Mouse (Mus musculus): ENCODE results near the gene Fam90a1b.
"Not testable (repeated sequence)": the region's sequence is repeated elsewhere in the genome, so short reads cannot be mapped to it uniquely, and the experiment has no call there.

Fam90a1b gene

GRCm38 (mm10) chrX:94366670-94367241 is at the start of gene Fam90a1b, which contains the start of gene Apoo:
Fam90a1b (minus strand) TSS chrX:94366777.
Apoo (plus strand) TSS chrX:94367117.
- DNase-seq (ENCODE audit: low read depth, low spot score): peak; percentile 97

- DNase-seq (ENCODE audit: low read depth, low spot score): peak; percentile 1
These were observed 42.4 kb upstream of the Fam90a1b start for GRCm38 (mm10) chrX:94408975-94409374.

GRCm38 (mm10) chrX:94378734-94379133 is 12.2 kb upstream of the Fam90a1b start:
- no peak for DNase-seq (ENCODE audit: low read depth, low spot score)

GRCm38 (mm10) chrX:94367248-94367647 is 671 bp upstream of the Fam90a1b start:
- DNase-seq (ENCODE audit: low read depth, low spot score): peak; percentile 32

GRCm38 (mm10) chrX:94366029-94366428 is 548 bp downstream of the Fam90a1b start:
- DNase-seq (ENCODE audit: low read depth, low spot score): peak; percentile 18

GRCm38 (mm10) chrX:94365381-94365925 is 1.1 kb downstream of the Fam90a1b start:
- DNase-seq (ENCODE audit: low read depth, low spot score): peak; percentile 7

GRCm38 (mm10) chrX:94343638-94344037 is 22.9 kb downstream of the Fam90a1b start:
- DNase-seq (ENCODE audit: low read depth, low spot score): not testable (repeated sequence)

- no peak for DNase-seq (ENCODE audit: low read depth, low spot score)
These were observed 45.3 kb downstream of the Fam90a1b start for GRCm38 (mm10) chrX:94321036-94321902.
